Mouse (Mus musculus): ENCODE measurements around the gene Trpc5os. TPM values are rescaled to one million over a fixed set of nuclear protein-coding genes. Genes with fewer than 3 reads are reported as not detected.

Gene Trpc5os
- 0.13 and 0.38 TPM in 2 replicates for polyA plus RNA-seq (2014; fragmentation: Nextera tagmentation; extraction: Ambion mirVana)

GRCm38 (mm10) chrX:144456281-144456680 is at the start of gene Trpc5os:
Trpc5os (plus strand) TSS chrX:144456581.
- H3K36me3 ChIP-seq (ENCODE audit: control insufficient read depth, insufficient read depth, low read length): no peaks in the 10 kb centered on the region
- H3K4me1 ChIP-seq (ENCODE audit: control insufficient read depth, insufficient read depth, low read length): no peaks in the 10 kb centered on the region
- no peak within 1 kb of the TSS for H3K4me3 ChIP-seq (ENCODE audit: low read depth, low read length)
- no peak within 1 kb of the TSS for H3K4me2 ChIP-seq
- H3K27me3 ChIP-seq (ENCODE audit: control insufficient read depth, insufficient read depth, low read length): no peaks in the 10 kb centered on the region
- no peak within 1 kb of the TSS for H3K27ac ChIP-seq (ENCODE audit: low read depth, low read length)
- WGBS (ENCODE audit: insufficient replicate concordance): 61% methylated on average over 5 of the region's 5 CpGs
- no peak for ATAC-seq (replicated peaks; ENCODE audit: insufficient number of reproducible peaks, low FRiP score, low TSS enrichment)
- H3K9me3 ChIP-seq (replicated peaks; ENCODE audit: control insufficient read depth, low read length): no peaks in the 10 kb centered on the region
- no peak within 1 kb of the TSS for H3K9ac ChIP-seq (ENCODE audit: low read depth, low read length)

GRCm38 (mm10) chrX:144408036-144408435 is 48.3 kb upstream of the Trpc5os start:
- no peak overlapping the region for H3K27ac ChIP-seq (ENCODE audit: low read depth, low read length)
- ATAC-seq (replicated peaks; ENCODE audit: insufficient number of reproducible peaks, low FRiP score, low TSS enrichment): no peak
- H3K4me3 ChIP-seq (ENCODE audit: low read depth, low read length): no peak overlapping the region
- no peaks in the 10 kb centered on the region for H3K4me1 ChIP-seq (ENCODE audit: control insufficient read depth, insufficient read depth, low read length)
- no peaks in the 10 kb centered on the region for H3K9me3 ChIP-seq (replicated peaks; ENCODE audit: control insufficient read depth, low read length)
- no peaks in the 10 kb centered on the region for H3K36me3 ChIP-seq (ENCODE audit: control insufficient read depth, insufficient read depth, low read length)
- H3K4me2 ChIP-seq: no peak overlapping the region
- no peaks in the 10 kb centered on the region for H3K27me3 ChIP-seq (ENCODE audit: control insufficient read depth, insufficient read depth, low read length)
- H3K9ac ChIP-seq (ENCODE audit: low read depth, low read length): no peak overlapping the region
- WGBS (ENCODE audit: insufficient replicate concordance): 66% methylated on average over 5 of the region's 5 CpGs

GRCm38 (mm10) chrX:144420259-144420658 is 36.1 kb upstream of the Trpc5os start:
- Histone ChIP-seq H3K9me3 (replicated peaks; ENCODE audit: control insufficient read depth, low read length) (no peaks in the 10 kb centered on the region), H3K4me1 (ENCODE audit: control insufficient read depth, insufficient read depth, low read length) (no peaks in the 10 kb centered on the region), H3K4me2 (no peak overlapping the region), H3K27ac (ENCODE audit: low read depth, low read length) (no peak overlapping the region), H3K36me3 (ENCODE audit: control insufficient read depth, insufficient read depth, low read length) (no peaks in the 10 kb centered on the region), H3K27me3 (ENCODE audit: control insufficient read depth, insufficient read depth, low read length) (no peaks in the 10 kb centered on the region), H3K9ac (ENCODE audit: low read depth, low read length) (no peak overlapping the region), H3K4me3 (ENCODE audit: low read depth, low read length) (no peak overlapping the region)
- ATAC-seq (replicated peaks; ENCODE audit: insufficient number of reproducible peaks, low FRiP score, low TSS enrichment): no peak
- WGBS (ENCODE audit: insufficient replicate concordance): 63% methylated on average over 1 of the region's 1 CpGs

- no peak overlapping the region for H3K9ac ChIP-seq (ENCODE audit: low read depth, low read length)
- H3K9me3 ChIP-seq (replicated peaks; ENCODE audit: control insufficient read depth, low read length): no peaks in the 10 kb centered on the region
- no peak for ATAC-seq (replicated peaks; ENCODE audit: insufficient number of reproducible peaks, low FRiP score, low TSS enrichment)
- no peak overlapping the region for H3K4me3 ChIP-seq (ENCODE audit: low read depth, low read length)
- no peaks in the 10 kb centered on the region for H3K27me3 ChIP-seq (ENCODE audit: control insufficient read depth, insufficient read depth, low read length)
- H3K36me3 ChIP-seq (ENCODE audit: control insufficient read depth, insufficient read depth, low read length): no peaks in the 10 kb centered on the region
- H3K4me2 ChIP-seq: no peak overlapping the region
- no peak overlapping the region for H3K27ac ChIP-seq (ENCODE audit: low read depth, low read length)
- no peaks in the 10 kb centered on the region for H3K4me1 ChIP-seq (ENCODE audit: control insufficient read depth, insufficient read depth, low read length)
- 79% methylated on average over 1 of the region's 1 CpGs for WGBS (ENCODE audit: insufficient replicate concordance)
These were observed 35.3 kb upstream of the Trpc5os start for GRCm38 (mm10) chrX:144421091-144421490.

- Histone ChIP-seq H3K9me3 (replicated peaks; ENCODE audit: control insufficient read depth, low read length) (no peaks in the 10 kb centered on the region), H3K27ac (ENCODE audit: low read depth, low read length) (no peak overlapping the region), H3K27me3 (ENCODE audit: control insufficient read depth, insufficient read depth, low read length) (no peaks in the 10 kb centered on the region), H3K4me2 (no peak overlapping the region), H3K4me1 (ENCODE audit: control insufficient read depth, insufficient read depth, low read length) (no peaks in the 10 kb centered on the region), H3K4me3 (ENCODE audit: low read depth, low read length) (no peak overlapping the region), H3K36me3 (ENCODE audit: control insufficient read depth, insufficient read depth, low read length) (no peaks in the 10 kb centered on the region), H3K9ac (ENCODE audit: low read depth, low read length) (no peak overlapping the region)
- 67% methylated on average over 3 of the region's 3 CpGs for WGBS (ENCODE audit: insufficient replicate concordance)
- ATAC-seq (replicated peaks; ENCODE audit: insufficient number of reproducible peaks, low FRiP score, low TSS enrichment): no peak
These were observed 32.5 kb upstream of the Trpc5os start for GRCm38 (mm10) chrX:144423848-144424247.

- Histone ChIP-seq H3K9ac (ENCODE audit: low read depth, low read length) (no peak overlapping the region), H3K36me3 (ENCODE audit: control insufficient read depth, insufficient read depth, low read length) (no peaks in the 10 kb centered on the region), H3K27me3 (ENCODE audit: control insufficient read depth, insufficient read depth, low read length) (no peaks in the 10 kb centered on the region), H3K4me2 (no peak overlapping the region), H3K4me1 (ENCODE audit: control insufficient read depth, insufficient read depth, low read length) (no peaks in the 10 kb centered on the region), H3K4me3 (ENCODE audit: low read depth, low read length) (no peak overlapping the region), H3K9me3 (replicated peaks; ENCODE audit: control insufficient read depth, low read length) (no peaks in the 10 kb centered on the region), H3K27ac (ENCODE audit: low read depth, low read length) (no peak overlapping the region)
- no peak for ATAC-seq (replicated peaks; ENCODE audit: insufficient number of reproducible peaks, low FRiP score, low TSS enrichment)
- WGBS (ENCODE audit: insufficient replicate concordance): 85% methylated on average over 2 of the region's 2 CpGs
These were observed 8.0 kb downstream of the Trpc5os start for GRCm38 (mm10) chrX:144464416-144464815.

- no peak for ATAC-seq (replicated peaks; ENCODE audit: insufficient number of reproducible peaks, low FRiP score, low TSS enrichment)
- Histone ChIP-seq H3K9ac (ENCODE audit: low read depth, low read length) (no peak overlapping the region), H3K9me3 (replicated peaks; ENCODE audit: control insufficient read depth, low read length) (no peaks in the 10 kb centered on the region), H3K36me3 (ENCODE audit: control insufficient read depth, insufficient read depth, low read length) (no peaks in the 10 kb centered on the region), H3K27me3 (ENCODE audit: control insufficient read depth, insufficient read depth, low read length) (no peaks in the 10 kb centered on the region), H3K4me2 (no peak overlapping the region), H3K27ac (ENCODE audit: low read depth, low read length) (no peak overlapping the region), H3K4me1 (ENCODE audit: control insufficient read depth, insufficient read depth, low read length) (no peaks in the 10 kb centered on the region), H3K4me3 (ENCODE audit: low read depth, low read length) (no peak overlapping the region)
- WGBS (ENCODE audit: insufficient replicate concordance): 68% methylated on average over 1 of the region's 1 CpGs
These were observed 35.0 kb downstream of the Trpc5os start for GRCm38 (mm10) chrX:144491394-144491793.

GRCm38 (mm10) chrX:144523239-144523638 is 66.9 kb downstream of the Trpc5os start:
- H3K9ac ChIP-seq (ENCODE audit: low read depth, low read length): no peak overlapping the region
- no peak overlapping the region for H3K4me2 ChIP-seq
- H3K27ac ChIP-seq (ENCODE audit: low read depth, low read length): no peak overlapping the region
- no peak for ATAC-seq (replicated peaks; ENCODE audit: insufficient number of reproducible peaks, low FRiP score, low TSS enrichment)
- 82% methylated on average over 5 of the region's 5 CpGs for WGBS (ENCODE audit: insufficient replicate concordance)
- no peak overlapping the region for H3K4me3 ChIP-seq (ENCODE audit: low read depth, low read length)
- no peaks in the 10 kb centered on the region for H3K36me3 ChIP-seq (ENCODE audit: control insufficient read depth, insufficient read depth, low read length)
- no peaks in the 10 kb centered on the region for H3K27me3 ChIP-seq (ENCODE audit: control insufficient read depth, insufficient read depth, low read length)
- H3K4me1 ChIP-seq (ENCODE audit: control insufficient read depth, insufficient read depth, low read length): no peaks in the 10 kb centered on the region
- H3K9me3 ChIP-seq (replicated peaks; ENCODE audit: control insufficient read depth, low read length): no peaks in the 10 kb centered on the region

GRCm38 (mm10) chrX:144526042-144526441 is 69.7 kb downstream of the Trpc5os start:
- no peak overlapping the region for H3K4me3 ChIP-seq (ENCODE audit: low read depth, low read length)
- 50% methylated on average over 7 of the region's 7 CpGs for WGBS (ENCODE audit: insufficient replicate concordance)
- H3K27me3 ChIP-seq (ENCODE audit: control insufficient read depth, insufficient read depth, low read length): no peaks in the 10 kb centered on the region
- H3K9me3 ChIP-seq (replicated peaks; ENCODE audit: control insufficient read depth, low read length): no peaks in the 10 kb centered on the region
- H3K4me2 ChIP-seq: no peak overlapping the region
- H3K27ac ChIP-seq (ENCODE audit: low read depth, low read length): no peak overlapping the region
- ATAC-seq (replicated peaks; ENCODE audit: insufficient number of reproducible peaks, low FRiP score, low TSS enrichment): no peak
- no peaks in the 10 kb centered on the region for H3K4me1 ChIP-seq (ENCODE audit: control insufficient read depth, insufficient read depth, low read length)
- H3K9ac ChIP-seq (ENCODE audit: low read depth, low read length): no peak overlapping the region
- H3K36me3 ChIP-seq (ENCODE audit: control insufficient read depth, insufficient read depth, low read length): no peaks in the 10 kb centered on the region

Measured in heart, embryonic 11.5 days (tissue).